Mouse (Mus musculus): ENCODE results near the gene Gm10282.

Gene Gm10282

GRCm38 (mm10) chr8:72305210-72305905 is at the start of gene Gm10282:
Gene Gm10282 (minus strand): TSS chr8:72305260.
- no peak for DNase-seq (ENCODE audit: low read depth)

- DNase-seq (ENCODE audit: low read depth) = peak; percentile 34
Observed at GRCm38 (mm10) chr8:72354272-72354671, 49.2 kb upstream of the Gm10282 start.

GRCm38 (mm10) chr8:72353700-72354045 is 48.6 kb upstream of the Gm10282 start:
- DNase-seq (ENCODE audit: low read depth) = no peak

GRCm38 (mm10) chr8:72352951-72353699 is 48.1 kb upstream of the Gm10282 start:
- DNase-seq (ENCODE audit: low read depth) = no peak

GRCm38 (mm10) chr8:72351405-72352005 is 46.4 kb upstream of the Gm10282 start:
- DNase-seq (ENCODE audit: low read depth) = no peak

- no peak for DNase-seq (ENCODE audit: low read depth)
Observed at GRCm38 (mm10) chr8:72350727-72351126, 45.7 kb upstream of the Gm10282 start.

- no peak for DNase-seq (ENCODE audit: low read depth)
Observed at GRCm38 (mm10) chr8:72349838-72350237, 44.8 kb upstream of the Gm10282 start.

GRCm38 (mm10) chr8:72348956-72349355 is 43.9 kb upstream of the Gm10282 start:
- DNase-seq (ENCODE audit: low read depth) = no peak

GRCm38 (mm10) chr8:72348114-72348513 is 43.1 kb upstream of the Gm10282 start:
- DNase-seq (ENCODE audit: low read depth) = no peak

GRCm38 (mm10) chr8:72347553-72347952 is 42.5 kb upstream of the Gm10282 start:
- DNase-seq (ENCODE audit: low read depth) = no peak

GRCm38 (mm10) chr8:72343725-72344124 is 38.7 kb upstream of the Gm10282 start:
- DNase-seq (ENCODE audit: low read depth) = no peak

GRCm38 (mm10) chr8:72342556-72343300 is 37.7 kb upstream of the Gm10282 start:
- no peak for DNase-seq (ENCODE audit: low read depth)

GRCm38 (mm10) chr8:72337034-72337433 is 32.0 kb upstream of the Gm10282 start:
- no peak for DNase-seq (ENCODE audit: low read depth)

- no peak for DNase-seq (ENCODE audit: low read depth)
Observed at GRCm38 (mm10) chr8:72336273-72336672, 31.2 kb upstream of the Gm10282 start.

- no peak for DNase-seq (ENCODE audit: low read depth)
Observed at GRCm38 (mm10) chr8:72334144-72334641, 29.1 kb upstream of the Gm10282 start.

- DNase-seq (ENCODE audit: low read depth) = no peak
Observed at GRCm38 (mm10) chr8:72333429-72334143, 28.5 kb upstream of the Gm10282 start.

- DNase-seq (ENCODE audit: low read depth) = no peak
Observed at GRCm38 (mm10) chr8:72331631-72332030, 26.6 kb upstream of the Gm10282 start.

GRCm38 (mm10) chr8:72330806-72331516 is 25.9 kb upstream of the Gm10282 start:
- DNase-seq (ENCODE audit: low read depth) = no peak

GRCm38 (mm10) chr8:72329116-72329515 is 24.1 kb upstream of the Gm10282 start:
- no peak for DNase-seq (ENCODE audit: low read depth)

GRCm38 (mm10) chr8:72324708-72325107 is 19.6 kb upstream of the Gm10282 start:
- no peak for DNase-seq (ENCODE audit: low read depth)

Measured in c-Kit-positive CD71-negative TER-119-negative erythroid progenitor cells, embryonic 14.5 days (primary cell).